Mouse (Mus musculus): ENCODE measurements around the gene Cdk6. TPM values are rescaled to one million over a fixed set of nuclear protein-coding genes. Genes with fewer than 3 reads are reported as not detected.
"Not testable (repeated sequence)": the region's sequence is repeated elsewhere in the genome, so short reads cannot be mapped to it uniquely, and the experiment has no call there.

Cdk6 gene
- total RNA-seq, 2 experiments from 2014 or later: 0.73 to 1.1 TPM

DNA sequence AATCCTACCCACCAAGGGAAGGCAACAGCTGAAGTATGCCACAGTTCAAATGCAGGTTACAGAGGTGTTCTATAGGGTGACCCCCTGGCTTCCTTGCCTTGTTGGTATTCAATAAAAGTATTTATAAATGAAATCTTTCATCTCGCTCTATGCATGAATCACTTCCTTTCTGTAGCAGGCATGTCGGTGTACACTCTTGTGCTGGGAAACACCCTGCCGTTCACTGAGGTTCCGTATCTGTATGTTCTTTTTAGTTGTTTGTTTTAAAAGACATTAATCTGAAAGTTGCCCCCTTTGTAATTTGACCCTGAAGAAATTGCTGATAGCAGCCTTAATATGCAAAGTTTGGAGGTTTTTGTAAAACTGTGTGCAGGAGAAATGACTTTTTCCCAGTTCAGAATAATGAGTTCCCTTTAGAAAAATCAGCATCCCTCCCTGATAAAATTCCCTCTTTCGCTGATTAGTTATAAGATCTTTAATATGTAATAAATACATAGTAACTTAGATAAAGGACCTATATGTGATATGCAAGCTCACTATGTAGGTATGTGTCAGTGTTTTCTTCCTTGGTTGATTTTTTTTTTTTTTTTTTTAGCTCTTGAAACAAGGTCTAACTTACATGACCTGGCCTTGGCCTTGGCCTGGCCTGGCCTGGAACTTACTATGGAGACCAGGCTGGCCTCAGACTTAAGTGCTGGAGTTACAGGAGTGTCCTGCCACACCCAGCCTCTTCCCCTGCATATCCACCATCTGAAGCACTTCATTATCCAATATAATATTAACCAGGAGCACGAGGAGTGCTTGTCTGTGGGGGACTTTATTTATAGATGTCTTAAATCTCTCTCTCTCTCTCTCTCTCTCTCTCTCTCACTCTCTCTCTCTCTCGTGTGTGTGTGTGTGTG is 167.4 kb downstream of the Cdk6 start:
- DNase-seq (ENCODE audit: low spot score): no peak

DNA sequence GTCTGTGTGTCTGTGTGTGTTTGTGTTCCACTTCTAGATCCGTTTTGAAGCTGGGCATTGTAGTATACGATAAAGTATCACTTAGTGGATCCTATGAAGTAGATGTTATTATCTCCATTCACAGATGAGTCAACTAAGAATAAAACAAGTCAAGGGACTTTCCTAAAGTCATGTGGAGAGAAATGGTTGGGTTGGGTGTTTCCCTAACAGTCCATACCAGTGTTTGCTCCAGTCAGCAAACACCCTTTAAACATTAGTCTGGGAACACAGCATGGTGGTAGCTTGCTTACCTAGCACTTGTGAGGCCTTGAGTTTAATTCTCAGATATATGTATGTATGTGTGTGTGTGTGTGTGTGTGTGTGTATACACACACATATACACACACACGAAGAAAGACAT is 168.2 kb downstream of the Cdk6 start:
- DNase-seq (ENCODE audit: low spot score): no peak

DNA sequence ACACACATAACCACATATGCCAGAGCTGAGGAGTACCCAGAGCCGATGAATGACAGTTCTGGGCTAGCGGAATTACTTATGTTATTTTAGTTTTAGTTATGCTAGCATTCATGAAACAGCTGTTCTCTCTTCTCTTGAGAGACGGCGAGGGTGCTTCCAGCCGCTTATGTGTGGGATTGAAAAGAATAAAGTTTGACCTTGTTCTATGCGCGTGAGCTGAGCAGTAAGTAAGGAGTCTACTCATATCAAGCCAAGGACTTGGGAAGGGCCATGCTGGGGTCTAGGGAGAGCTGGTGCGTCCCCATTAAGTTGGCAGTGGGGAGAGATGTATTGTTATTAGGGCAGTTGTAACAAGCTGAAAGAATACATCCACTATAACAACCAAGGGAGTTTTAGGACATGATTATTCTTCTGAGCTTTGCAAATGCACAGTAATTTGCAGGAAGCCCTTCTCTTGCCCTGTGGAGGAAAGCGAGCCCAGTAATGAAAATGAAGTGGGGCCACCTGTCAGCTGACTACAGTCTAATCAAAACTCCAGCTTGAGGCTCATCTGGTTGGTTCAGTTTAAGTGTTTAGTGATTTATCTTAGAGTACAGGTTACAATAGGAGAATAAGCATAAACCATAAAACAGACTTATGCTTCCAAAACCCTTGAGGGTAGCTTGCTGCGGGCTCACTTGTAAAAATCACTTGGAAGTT is 170.0 kb downstream of the Cdk6 start:
- DNase-seq (ENCODE audit: low spot score): no peak

DNA sequence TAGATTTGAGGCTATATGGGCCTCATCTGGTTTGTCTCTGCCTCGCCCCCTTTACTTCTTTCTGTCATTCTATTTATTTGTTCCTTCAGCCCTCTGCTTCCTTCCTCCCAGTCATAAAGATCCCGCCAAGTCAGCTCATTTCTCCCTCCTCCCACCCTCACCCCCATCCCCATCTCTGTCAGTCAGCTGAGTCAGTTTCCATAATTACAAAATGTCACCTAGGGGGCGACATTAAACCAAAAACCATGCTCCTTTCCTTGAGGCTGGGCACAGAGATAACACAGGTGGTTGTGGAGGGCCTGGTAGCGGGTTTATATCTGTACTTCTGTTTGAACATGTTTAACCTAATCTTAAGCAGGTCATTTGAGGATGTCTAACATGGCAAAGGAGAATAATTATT is 171.3 kb downstream of the Cdk6 start:
- DNase-seq (ENCODE audit: low spot score): no peak

DNA sequence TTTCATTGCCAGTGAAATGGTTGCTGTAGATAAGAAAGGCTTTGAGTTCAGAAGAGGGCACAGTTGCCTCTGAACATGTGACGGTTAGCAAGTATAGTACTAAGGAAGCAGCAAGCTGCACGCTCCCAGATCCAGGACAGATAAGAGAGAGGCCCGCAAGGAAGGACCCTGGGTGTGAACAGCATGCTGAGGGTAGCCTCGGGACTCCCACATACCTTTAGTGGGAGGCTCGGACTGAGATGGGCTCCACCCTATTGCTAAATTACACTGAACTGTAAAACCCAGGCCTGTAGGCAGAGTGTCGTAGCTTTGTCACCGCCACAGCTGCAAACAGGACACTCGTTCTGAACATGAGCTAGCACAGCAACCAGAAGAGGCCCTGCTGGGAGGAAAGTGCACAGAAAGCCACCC is 173.6 kb downstream of the Cdk6 start:
- no peak for DNase-seq (ENCODE audit: low spot score)

DNA sequence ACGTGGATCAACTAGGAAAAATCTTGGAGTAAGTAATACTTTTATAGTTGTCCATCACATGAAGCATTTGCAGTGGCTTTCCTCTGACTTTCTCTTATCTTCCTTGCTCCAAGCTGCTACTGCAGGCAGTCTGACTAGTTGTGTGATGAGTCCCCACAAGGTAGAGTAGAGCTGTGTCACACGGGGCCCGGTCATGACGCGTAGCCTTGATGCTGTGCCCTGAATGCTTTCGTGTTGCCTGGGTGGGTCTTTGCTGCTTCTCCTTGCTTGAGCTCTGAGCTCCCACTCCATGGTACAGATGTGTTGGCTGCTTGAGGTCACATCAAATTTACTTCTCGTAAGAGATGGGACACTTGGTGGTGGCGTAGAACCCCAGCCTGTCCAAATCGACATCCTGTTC is 174.2 kb downstream of the Cdk6 start:
- no peak for DNase-seq (ENCODE audit: low spot score)

DNA sequence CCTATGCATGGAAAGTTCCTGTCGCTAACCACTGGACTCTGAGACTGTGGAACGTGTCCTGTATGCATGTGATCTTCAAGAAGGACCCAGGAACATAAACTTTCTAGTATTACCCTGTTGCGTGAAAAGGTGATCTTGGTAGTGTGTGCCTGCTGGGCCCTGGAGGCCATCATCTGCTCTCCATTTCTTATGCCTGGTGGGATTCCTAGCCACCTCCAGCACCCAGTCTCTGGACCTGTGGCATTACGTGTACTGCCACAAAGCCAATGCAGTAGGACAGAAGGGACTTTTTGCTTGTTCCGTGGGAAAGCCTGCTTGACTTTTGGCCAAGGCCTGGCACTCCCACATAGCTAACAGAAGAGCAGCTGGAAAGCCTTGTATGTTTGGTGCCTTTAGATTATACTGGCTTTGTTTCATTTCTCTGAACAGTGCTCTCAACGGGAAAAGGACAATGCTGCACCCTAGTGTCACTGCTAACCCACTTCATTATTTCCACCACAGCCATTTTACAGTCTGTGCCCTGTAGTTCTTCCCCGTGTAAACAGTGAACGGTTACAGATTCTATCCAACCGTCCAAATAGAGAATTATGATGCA is 175.3 kb downstream of the Cdk6 start:
- no peak for DNase-seq (ENCODE audit: low spot score)

DNA sequence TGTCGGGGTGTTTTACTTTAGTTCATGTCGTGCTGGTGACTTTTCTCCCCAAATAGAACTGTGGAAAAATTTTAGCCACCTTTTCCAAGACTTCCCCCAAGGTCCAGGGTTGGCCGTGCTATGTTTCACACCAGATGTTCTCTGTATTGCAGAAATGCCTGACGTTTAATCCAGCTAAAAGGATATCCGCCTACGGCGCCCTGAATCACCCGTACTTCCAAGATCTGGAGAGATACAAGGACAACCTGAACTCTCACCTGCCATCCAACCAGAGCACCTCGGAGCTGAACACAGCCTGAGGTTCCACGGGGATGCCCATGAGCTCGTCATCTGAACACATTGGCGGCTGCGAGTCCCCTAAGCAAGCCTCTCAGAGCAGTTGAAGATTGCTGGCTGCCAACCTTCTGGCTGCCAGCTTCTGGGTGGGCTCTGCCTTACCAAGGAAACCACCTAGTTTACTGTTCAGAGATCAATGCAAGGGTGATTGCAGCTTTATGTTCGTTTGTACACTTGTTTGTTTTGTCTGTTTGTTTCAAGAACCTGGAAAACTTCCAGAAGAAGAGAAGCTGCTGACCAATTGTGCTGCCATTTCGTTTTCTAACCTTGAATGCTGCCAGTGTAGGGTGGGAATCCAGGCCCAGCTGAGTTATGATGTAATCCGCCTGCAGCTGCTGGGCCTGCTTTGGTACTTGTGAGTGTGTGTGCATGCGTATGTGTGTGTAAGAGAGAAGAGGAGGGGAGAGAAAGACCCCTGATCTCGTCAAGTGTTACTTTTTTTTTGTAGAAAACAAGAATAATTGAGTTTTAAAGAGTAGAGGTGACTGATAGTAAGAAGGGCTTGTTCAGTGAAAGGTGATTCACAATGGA is 179.4 kb downstream of the Cdk6 start:
- no peak for DNase-seq (ENCODE audit: low spot score)

DNA sequence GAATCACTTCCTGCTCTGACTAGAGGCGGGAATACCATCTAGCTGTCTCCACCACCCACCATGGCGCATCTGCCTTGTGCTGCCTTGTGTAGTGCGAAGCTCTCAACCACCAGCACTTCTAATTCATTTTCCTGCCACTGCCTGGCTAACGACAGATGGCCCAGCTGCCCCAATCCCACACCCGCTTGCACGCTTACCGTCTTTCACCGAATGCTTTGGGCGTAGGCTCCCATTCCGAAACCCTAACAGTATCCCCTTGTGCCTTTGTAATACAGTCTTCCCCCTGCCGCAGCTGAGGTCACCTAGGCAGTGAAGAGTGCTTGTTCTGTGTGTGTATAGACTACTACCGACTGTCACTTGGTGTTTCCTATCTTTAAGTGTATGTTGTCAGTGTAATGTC is 180.5 kb downstream of the Cdk6 start:
- DNase-seq (ENCODE audit: low spot score): no peak

DNA sequence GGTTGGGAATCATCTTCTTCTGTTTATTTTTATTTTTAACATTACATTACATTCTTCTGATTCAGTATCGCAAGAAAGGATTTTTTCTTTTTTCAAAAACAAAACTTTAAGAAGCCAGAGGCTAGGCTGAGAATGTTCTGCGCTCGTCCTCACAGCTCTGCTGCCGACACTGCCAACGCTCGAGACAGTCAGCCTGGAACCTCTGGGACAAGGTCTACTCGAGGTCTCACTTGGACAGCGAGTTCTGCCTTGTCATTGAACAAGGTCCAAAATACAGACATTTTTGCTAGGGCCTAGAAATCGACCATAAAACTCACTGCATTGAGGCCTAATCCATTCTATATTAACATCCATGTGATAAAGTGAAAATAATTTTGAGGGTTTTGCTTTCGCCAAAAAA is 181.5 kb downstream of the Cdk6 start:
- no peak for DNase-seq (ENCODE audit: low spot score)

DNA sequence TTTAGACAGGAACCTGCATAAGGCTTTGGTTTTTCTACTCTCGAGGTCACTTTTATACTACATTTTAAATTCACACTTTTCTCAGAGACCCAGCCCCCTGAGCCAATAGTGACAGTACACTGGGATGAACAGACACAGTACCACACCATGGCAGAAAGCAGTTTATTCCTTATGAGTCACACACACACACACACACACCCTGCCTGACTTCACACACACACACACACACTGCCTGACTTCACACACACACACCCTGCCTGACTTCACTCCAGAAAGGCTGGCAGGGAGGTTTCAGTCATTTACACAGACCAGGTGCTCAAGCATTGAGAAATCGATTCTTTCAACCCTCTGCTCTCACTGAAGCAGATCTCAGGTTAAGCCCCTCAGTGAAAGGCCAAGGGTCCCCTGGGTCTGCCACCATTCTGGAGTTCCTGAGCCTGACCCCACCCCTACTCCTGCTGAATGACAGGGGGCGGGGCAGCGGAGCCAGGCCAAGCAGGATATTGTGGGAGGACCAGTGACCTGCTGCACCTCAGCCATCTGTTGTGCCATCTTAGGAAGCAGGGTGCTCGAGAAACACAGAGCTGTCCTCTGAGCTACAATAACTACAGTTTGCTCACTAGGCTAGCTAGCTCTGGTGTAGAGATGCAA is 185.9 kb downstream of the Cdk6 start:
- no peak for DNase-seq (ENCODE audit: low spot score)

DNA sequence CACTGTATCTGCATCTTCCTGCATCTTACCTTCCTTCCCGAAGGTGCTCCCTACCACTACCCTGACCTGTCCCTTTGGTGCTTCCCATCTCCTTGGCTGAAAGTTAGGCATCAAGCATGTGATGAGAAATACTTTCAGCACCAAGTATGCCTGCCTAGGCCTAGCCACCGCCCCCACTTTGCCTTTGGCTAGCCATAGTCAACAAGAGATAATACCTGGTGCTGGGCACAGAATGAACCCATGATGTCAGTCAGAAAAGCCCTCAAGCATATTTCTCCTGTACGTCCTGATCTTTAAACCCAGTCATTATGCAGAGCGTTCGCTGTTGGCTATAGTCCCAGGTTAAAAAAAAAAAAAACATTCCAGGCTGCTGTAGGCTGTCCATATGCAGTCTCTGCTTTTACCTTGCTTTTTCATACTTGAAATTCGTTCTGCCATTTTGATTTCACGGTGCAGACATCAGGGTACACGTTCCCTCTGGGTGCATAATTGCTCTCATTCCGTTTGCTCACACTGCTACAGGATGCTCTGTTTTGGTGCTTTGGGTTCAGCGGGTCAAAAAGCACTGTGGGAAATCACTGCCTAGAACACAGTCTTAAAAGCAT is 188.4 kb downstream of the Cdk6 start:
- no peak for DNase-seq (ENCODE audit: low spot score)

DNA sequence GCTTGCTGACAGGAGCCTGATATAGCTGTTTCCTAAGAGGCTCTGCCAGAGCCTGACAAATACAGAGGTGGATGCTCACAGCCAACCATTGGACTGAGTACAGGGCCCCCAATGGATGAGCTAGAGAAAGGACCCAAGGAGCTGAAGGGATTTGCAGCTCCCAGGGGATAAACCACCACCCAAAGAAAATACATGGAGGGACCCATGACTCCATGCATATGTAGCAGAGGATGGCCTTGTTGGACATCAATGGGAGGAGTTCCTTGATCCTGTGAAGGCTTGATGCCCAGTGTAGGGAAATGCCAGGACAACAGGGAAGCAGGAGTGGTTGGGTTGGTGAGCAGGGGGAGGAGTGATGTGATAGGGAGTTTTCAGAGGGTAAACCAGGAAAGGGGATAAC is 190.8 kb downstream of the Cdk6 start:
- DNase-seq (ENCODE audit: low spot score): not testable (repeated sequence)

DNA sequence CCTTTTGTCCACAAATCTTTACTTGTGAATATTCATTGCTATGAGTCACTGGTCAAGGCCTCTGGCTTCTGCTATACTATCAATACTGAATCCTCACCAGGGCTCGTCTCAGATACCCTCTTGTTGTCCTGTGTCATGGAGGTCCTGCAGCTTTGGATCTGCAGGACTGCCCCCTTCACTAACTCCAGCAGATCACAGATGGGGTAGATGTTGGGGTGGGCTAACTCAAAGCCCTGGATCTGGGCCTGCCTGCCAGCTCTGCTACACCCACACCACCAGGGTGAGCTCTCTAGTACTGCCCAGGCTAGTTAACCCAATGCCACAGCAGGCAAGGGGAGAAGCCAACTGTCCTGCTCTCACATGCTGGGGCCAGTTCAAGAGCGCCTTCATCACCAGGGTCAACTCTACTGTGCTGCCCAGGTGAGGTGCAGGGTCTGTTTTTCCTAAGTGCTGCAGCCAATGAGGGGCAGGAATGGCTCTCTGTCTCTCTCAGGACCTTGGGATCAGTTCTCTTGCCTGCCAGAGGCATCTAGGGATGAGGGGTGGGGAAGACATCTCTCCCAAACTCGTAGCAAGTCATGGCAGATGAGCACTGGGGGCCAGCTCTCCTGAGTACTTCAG is 195.4 kb downstream of the Cdk6 start:
- no peak for DNase-seq (ENCODE audit: low spot score)

DNA sequence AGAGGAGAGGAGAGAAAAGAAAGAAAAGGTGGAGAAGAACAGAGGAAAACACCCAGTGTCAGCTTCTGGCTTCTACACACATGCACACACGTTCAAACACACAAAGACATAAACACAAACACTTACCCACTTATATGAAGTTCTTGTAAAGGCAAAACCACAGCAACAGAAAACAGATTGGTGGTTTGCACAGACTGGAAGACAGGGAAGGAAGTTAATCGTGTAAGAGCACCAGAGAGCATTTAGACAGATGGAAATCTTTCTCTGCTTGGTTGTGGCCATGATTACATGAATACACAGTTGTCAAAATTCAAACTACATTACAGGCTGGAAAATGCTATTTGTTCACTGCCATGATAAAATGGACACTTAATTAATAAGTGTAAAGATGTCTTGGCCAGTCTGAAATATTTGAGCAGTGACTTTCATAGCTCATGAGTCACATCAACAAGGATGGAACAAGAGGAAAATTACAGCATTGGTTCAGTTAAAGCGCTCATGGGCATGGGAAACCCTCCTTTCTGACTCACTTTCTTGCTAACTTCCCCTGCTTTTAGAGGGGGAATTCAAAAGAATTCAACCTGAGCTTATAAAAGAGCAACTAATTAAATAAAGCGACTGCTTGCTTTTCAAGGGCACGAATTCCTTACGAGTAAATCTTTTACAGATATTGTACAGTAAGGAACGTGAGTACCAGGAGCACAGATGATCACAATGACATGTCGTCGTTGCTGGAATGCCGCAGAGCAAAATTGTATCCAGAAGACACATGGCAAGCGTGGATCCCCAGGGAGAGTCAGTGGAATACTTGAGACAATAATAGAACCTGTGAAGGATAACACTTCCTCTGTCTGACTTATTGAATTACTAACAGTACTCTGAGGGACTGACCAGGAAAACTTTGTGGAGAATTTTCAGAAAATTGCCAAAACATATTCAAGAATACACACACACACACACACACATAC is 197.5 kb downstream of the Cdk6 start:
- no peak for DNase-seq (ENCODE audit: low spot score)

DNA sequence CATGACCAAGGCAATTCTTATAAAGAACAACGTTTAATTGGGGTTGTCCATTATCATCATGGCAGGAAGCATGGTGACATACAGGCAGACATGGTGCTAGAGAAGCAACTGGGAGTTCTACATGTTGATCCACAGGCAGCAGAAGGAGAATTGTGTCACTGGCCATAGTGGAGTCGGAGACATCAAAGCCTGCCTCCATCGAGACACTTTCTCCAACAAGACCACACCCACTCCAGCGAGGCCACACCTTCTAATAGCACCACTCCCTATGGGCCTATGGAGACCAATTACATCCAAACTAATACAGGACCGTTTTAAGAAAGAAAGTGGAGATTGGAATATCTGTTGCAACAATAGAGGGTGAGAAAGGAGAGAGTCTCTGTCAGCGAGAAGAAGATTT is 200.6 kb downstream of the Cdk6 start:
- DNase-seq (ENCODE audit: low spot score): no peak

DNA sequence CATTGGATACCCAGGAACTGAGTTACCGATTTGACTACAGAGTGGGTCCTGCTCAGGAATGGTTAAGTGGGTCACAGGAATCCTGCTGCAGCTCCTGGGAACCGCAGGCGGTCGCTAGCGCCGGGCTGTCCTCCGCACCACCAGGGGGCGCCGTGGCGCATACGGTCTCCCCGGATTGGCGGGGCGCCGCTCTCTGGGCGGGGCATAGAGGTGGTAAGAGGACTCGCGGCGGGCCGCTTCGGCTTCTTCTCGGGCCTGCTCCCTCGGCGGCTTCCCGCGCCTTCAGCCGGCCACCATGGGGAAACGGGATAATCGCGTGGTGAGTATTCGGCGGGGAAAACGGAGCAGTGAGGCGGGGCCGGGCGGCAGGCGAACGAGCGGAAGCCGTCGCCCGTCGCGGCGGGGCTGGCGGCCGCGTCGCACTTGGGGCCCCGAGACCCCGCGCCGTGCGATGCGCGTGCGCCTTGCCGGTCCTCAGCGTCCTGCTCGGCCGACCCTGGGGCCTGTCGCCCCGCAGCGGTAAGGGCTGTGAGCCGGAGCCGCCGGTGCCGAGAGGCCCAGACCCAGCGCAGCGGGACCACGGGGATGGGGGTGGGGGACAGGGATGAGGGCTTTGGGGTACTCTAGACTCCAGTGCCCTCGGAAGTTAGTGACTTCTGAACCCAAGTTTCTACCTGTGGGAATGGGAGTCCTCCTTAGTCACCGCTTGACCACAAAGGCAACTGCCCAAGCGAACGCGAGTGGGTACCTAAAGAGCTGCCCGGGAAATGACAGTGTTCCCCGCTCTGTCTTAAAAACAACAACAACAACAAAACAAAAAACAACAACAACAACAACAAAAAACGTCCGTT is 202.6 kb downstream of the Cdk6 start, which contains the start of gene Fam133b:
TSS of gene Fam133b (plus strand) at position 205 of the 851 bp plus-strand sequence.
- DNase-seq (ENCODE audit: low spot score): peak; percentile 96

DNA sequence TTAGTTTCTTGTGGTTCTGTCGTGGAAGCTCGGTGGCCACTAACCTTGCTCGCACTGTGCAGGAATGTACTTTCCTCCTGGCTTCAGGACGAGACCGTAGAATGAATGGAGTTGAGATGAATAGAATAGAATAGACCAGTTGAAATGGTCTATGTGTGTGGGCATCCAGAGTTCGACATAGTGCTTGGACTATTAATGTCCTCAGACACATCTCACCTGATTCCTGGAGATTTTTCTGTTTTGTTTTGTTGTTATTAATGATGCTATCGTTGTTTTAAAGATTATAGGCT is 203.1 kb downstream of the Cdk6 start:
- DNase-seq (ENCODE audit: low spot score): no peak

All from gastrocnemius, adult 18-20 months (tissue).